Mouse (Mus musculus) urinary bladder, postnatal 25 days (tissue): ENCODE measurements around the gene Myo16.
A peak's percentile ranks its signal among the peaks of the same experiment; 100 is the strongest.

Experiments used
- DNase-seq: peaks from one replicate; pipeline ENCODE4 v3.0.0; 2022; ENCODE audit warnings: low spot score

Myo16 gene

GRCm38 (mm10) chr8:10625262-10625661 is 471.6 kb downstream of the Myo16 start:
- no peak for DNase-seq

GRCm38 (mm10) chr8:10628725-10629124 is 475.0 kb downstream of the Myo16 start:
- no peak for DNase-seq

GRCm38 (mm10) chr8:10629862-10630261 is 476.2 kb downstream of the Myo16 start:
- DNase-seq, result no peak

- no peak for DNase-seq
Measured at GRCm38 (mm10) chr8:10631006-10631405, 477.3 kb downstream of the Myo16 start.

- no peak for DNase-seq
Measured at GRCm38 (mm10) chr8:10632603-10633002, 478.9 kb downstream of the Myo16 start.

- DNase-seq, result no peak
Measured at GRCm38 (mm10) chr8:10633360-10634140, 479.8 kb downstream of the Myo16 start.

- DNase-seq, result no peak
Measured at GRCm38 (mm10) chr8:10634421-10634820, 480.7 kb downstream of the Myo16 start.

- no peak for DNase-seq
Measured at GRCm38 (mm10) chr8:10638871-10639270, 485.2 kb downstream of the Myo16 start.

GRCm38 (mm10) chr8:10640176-10640810 is 486.6 kb downstream of the Myo16 start:
- DNase-seq, result no peak

GRCm38 (mm10) chr8:10640859-10641258 is 487.1 kb downstream of the Myo16 start:
- DNase-seq, result no peak

GRCm38 (mm10) chr8:10641343-10641742 is 487.6 kb downstream of the Myo16 start:
- DNase-seq, result no peak

GRCm38 (mm10) chr8:10643244-10643643 is 489.5 kb downstream of the Myo16 start:
- DNase-seq, result no peak

- DNase-seq, result no peak
Measured at GRCm38 (mm10) chr8:10644481-10644880, 490.8 kb downstream of the Myo16 start.

- DNase-seq, result no peak
Measured at GRCm38 (mm10) chr8:10645740-10646139, 492.0 kb downstream of the Myo16 start.

GRCm38 (mm10) chr8:10646485-10646884 is 492.8 kb downstream of the Myo16 start:
- DNase-seq, result no peak

- DNase-seq, result no peak
Measured at GRCm38 (mm10) chr8:10651546-10652315, 498.0 kb downstream of the Myo16 start.

GRCm38 (mm10) chr8:10653282-10653681 is 499.6 kb downstream of the Myo16 start:
- DNase-seq, result no peak

GRCm38 (mm10) chr8:10654922-10655518 is 501.3 kb downstream of the Myo16 start:
- DNase-seq, result no peak

- DNase-seq, result no peak
Measured at GRCm38 (mm10) chr8:10663770-10664470, 510.2 kb downstream of the Myo16 start.

GRCm38 (mm10) chr8:10664861-10665543 is 511.3 kb downstream of the Myo16 start:
- peak; percentile 25 for DNase-seq

- peak; percentile 19 for DNase-seq
Measured at GRCm38 (mm10) chr8:10665821-10666283, 512.1 kb downstream of the Myo16 start.
